Mouse (Mus musculus): ENCODE results near the gene Syt14. TPM values are rescaled to one million over a fixed set of nuclear protein-coding genes. Genes with fewer than 3 reads are reported as not detected.

Syt14 gene
- polyA plus RNA-seq, 1 experiment from 2014 or later = 9.2 TPM

DNA sequence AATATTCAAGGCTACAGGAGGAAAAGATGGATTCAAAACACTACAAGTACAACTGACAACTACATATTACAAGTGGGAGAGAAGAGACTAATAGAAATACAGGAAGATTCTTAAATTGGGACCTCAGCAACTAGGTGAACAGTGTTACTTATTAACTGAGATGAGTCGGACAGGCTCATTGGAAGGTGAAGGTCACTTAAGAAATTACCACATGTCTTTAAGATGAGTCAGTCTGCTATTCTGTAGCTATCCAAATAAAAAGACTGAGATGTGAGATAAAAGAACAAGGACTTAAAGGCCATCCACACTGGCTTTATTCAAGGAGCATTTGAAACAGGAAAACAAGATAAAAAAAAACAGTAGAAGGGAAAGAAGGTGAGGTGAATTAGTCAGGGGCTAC lies 11.3 kb downstream of the Syt14 start:
- Histone ChIP-seq H3K9ac (no peak overlapping the region), H3K4me2 (no peak overlapping the region), H3K27me3 (no peaks in the 10 kb centered on the region), H3K4me3 (replicated peaks) (no peak overlapping the region), H3K9me3 (no peaks in the 10 kb centered on the region), H3K36me3 (replicated peaks) (no peaks in the 10 kb centered on the region), H3K4me1 (no peaks in the 10 kb centered on the region), H3K27ac (no peak overlapping the region)
- WGBS = 93% methylated on average over 1 of the region's 1 CpGs
- ATAC-seq (ENCODE audit: low FRiP score) = no peak

DNA sequence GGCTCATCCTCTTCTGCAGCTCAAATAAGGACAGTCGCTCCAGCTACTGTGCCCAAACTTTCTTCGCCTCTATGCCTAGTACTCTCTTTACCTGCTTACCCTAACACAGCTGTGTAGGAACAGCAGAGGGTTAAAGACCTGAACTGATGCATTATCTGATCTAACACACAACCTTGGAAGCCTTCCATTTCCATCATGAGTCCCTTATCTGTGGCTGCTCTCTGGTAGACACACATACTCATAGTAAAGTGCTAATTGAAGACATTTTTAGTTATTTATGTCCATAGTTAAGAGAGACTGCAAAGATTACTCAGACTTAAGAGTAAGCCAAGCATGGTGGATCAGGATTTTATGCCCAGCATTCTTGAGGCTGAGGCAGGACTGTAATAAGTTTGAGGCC lies 23.2 kb downstream of the Syt14 start:
- Histone ChIP-seq H3K9ac (no peak overlapping the region), H3K4me3 (replicated peaks) (no peak overlapping the region), H3K4me1 (no peaks in the 10 kb centered on the region), H3K4me2 (no peak overlapping the region), H3K27me3 (no peaks in the 10 kb centered on the region), H3K27ac (no peak overlapping the region), H3K36me3 (replicated peaks) (no peaks in the 10 kb centered on the region), H3K9me3 (no peaks in the 10 kb centered on the region)
- 95% methylated on average over 2 of the region's 2 CpGs for WGBS
- ATAC-seq (ENCODE audit: low FRiP score) = no peak

DNA sequence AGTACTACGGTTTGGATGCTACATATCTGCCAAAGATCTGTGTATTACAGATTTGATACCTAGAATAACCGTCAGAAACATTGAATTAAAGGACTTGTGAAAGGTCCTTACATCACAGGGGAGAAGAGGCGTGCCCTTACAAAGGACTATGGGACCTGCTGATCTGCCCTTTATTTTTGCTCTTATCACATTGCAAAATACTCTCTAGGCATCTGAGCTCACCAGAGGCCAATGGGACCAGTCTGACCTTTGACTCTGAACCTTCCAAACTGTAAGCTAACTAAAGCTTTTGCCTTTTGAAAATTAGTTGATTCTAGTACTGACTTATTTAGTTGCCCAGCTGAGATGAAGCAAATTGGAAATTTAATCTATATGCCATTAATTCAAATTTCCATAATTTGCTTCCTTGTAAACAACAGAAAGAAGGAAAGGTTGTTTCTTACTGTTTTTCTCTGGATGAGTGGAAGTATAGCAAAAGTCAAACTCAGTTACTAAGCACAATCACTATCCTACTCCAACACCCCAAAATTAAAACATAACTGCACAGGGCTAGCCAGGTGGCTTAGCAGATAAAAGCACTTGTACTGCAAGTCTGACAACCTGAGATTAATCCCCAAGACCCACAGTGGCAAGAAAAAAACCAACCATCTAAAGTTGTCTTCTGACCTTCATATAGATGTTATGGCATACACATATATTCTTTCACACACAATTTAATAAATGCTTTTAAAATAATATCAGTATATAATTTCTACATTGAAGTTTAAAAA lies 24.4 kb downstream of the Syt14 start:
- no peak overlapping the region for H3K9ac ChIP-seq
- no peaks in the 10 kb centered on the region for H3K4me1 ChIP-seq
- H3K27ac ChIP-seq = no peak overlapping the region
- ATAC-seq (ENCODE audit: low FRiP score) = no peak
- H3K4me2 ChIP-seq = no peak overlapping the region
- no peak overlapping the region for H3K4me3 ChIP-seq (replicated peaks)
- no peaks in the 10 kb centered on the region for H3K36me3 ChIP-seq (replicated peaks)
- H3K9me3 ChIP-seq = no peaks in the 10 kb centered on the region
- 92% methylated on average over 3 of the region's 3 CpGs for WGBS
- H3K27me3 ChIP-seq = no peaks in the 10 kb centered on the region

DNA sequence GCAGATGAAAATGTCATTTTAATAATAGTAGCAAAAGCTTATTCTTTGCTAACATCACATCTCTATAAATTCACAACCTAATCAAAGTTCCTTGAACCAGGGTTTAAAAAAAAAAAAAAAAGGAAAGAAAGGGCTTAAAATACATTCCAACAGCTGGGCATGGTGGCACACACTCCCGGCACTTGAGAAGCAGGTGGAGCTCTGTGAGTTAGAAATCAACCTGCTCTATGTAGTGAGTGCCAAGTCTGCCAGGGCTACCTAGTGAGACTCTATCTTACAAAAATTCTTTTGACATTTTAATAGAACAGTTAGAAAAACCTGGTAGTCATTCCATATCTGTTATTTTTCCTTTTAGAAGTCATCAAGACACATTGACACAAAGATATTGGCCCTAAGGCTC lies 31.0 kb downstream of the Syt14 start:
- Histone ChIP-seq H3K9me3 (no peaks in the 10 kb centered on the region), H3K27me3 (no peaks in the 10 kb centered on the region), H3K4me3 (replicated peaks) (no peak overlapping the region), H3K36me3 (replicated peaks) (no peaks in the 10 kb centered on the region), H3K27ac (no peak overlapping the region), H3K9ac (no peak overlapping the region), H3K4me1 (no peaks in the 10 kb centered on the region), H3K4me2 (no peak overlapping the region)
- WGBS = 91% methylated on average over 1 of the region's 1 CpGs
- ATAC-seq (ENCODE audit: low FRiP score) = no peak

DNA sequence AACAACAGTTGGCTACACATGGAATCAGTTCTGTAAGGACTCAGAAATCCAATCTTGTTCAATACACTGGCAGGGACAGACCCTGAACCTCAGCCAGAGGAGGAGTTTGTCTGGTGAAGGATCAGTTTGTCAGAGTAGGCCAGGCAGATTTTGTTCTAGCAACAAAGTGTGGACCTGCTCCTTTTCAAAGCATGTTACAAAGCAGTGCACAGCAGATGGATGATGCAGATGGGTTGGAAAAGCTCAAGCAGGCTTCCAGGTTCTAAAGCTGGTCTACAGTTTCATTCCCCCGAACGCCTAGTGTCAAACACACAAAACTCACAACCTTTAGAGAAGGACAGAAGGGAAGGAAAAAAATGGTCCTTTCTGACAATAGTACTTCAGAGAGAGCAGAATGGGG lies 31.6 kb downstream of the Syt14 start:
- no peaks in the 10 kb centered on the region for H3K36me3 ChIP-seq (replicated peaks)
- no peaks in the 10 kb centered on the region for H3K4me1 ChIP-seq
- H3K4me3 ChIP-seq (replicated peaks) = no peak overlapping the region
- H3K9ac ChIP-seq = no peak overlapping the region
- H3K27ac ChIP-seq = no peak overlapping the region
- no peak overlapping the region for H3K4me2 ChIP-seq
- no peaks in the 10 kb centered on the region for H3K27me3 ChIP-seq
- H3K9me3 ChIP-seq = no peaks in the 10 kb centered on the region
- no peak for ATAC-seq (ENCODE audit: low FRiP score)
- 100% methylated on average over 2 of the region's 2 CpGs for WGBS

DNA sequence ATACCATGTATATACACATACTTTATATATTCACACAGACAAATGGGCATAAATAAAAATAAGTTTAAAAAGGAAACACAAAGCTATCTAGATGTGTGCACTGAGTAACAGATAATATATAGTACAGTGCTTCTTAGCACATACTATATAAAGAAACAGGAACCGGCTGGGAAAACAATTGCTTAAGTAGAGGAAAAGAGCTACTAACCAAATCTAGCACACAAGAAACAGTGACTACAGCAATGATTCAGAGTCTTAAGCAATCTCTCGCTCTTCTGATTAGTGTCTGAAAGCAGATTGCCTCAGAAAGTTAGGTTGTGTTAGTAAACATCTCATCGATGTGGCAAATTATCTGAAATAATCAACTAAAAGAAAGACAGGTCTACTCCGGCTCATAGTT lies 33.3 kb downstream of the Syt14 start:
- no peak overlapping the region for H3K27ac ChIP-seq
- H3K9ac ChIP-seq = no peak overlapping the region
- H3K4me3 ChIP-seq (replicated peaks) = no peak overlapping the region
- H3K9me3 ChIP-seq = no peaks in the 10 kb centered on the region
- no peaks in the 10 kb centered on the region for H3K27me3 ChIP-seq
- ATAC-seq (ENCODE audit: low FRiP score) = no peak
- no peaks in the 10 kb centered on the region for H3K4me1 ChIP-seq
- H3K4me2 ChIP-seq = no peak overlapping the region
- 95% methylated on average over 4 of the region's 4 CpGs for WGBS
- no peaks in the 10 kb centered on the region for H3K36me3 ChIP-seq (replicated peaks)

DNA sequence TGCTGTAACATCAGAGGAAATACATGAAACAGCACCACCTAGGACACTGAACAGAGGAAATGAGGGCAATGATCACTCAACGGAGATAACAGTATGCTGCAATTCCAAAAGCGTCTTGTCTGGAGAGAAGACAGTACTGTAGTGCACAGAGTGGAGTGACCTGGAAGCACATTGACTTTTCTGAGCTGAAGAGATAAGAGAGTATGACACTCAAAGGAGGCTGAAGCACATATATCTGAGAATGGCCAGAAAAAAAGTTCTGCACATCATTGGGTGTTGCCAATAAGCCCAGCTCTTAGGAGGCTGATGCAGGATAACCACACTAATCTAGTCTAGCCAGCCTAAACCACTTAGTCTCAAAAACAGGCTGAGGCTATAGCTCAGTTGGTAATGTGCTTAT lies 34.0 kb downstream of the Syt14 start:
- Histone ChIP-seq H3K9ac (no peak overlapping the region), H3K9me3 (no peaks in the 10 kb centered on the region), H3K36me3 (replicated peaks) (no peaks in the 10 kb centered on the region), H3K4me1 (no peaks in the 10 kb centered on the region), H3K27me3 (no peaks in the 10 kb centered on the region), H3K4me2 (no peak overlapping the region), H3K4me3 (replicated peaks) (no peak overlapping the region), H3K27ac (no peak overlapping the region)
- 92% methylated on average over 2 of the region's 2 CpGs for WGBS
- ATAC-seq (ENCODE audit: low FRiP score) = no peak

DNA sequence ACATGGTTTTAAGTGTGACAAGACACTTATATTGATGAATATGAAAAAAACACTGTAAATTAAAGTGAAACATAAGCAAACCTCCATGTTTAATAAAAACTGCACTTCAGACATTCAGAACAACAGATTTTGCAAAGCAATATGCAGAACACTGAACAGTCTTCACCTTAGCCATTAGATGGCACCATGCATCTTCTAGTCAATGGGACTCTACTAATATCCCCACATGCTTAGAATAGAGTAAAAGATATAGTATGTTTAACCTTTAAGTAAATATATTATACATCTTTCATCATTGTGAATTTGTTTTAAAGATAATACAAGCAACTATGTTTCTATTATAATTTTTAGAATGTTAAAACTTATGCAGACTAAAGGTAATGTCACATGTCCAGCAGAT lies 34.7 kb downstream of the Syt14 start:
- ATAC-seq (ENCODE audit: low FRiP score) = no peak
- no peaks in the 10 kb centered on the region for H3K36me3 ChIP-seq (replicated peaks)

DNA sequence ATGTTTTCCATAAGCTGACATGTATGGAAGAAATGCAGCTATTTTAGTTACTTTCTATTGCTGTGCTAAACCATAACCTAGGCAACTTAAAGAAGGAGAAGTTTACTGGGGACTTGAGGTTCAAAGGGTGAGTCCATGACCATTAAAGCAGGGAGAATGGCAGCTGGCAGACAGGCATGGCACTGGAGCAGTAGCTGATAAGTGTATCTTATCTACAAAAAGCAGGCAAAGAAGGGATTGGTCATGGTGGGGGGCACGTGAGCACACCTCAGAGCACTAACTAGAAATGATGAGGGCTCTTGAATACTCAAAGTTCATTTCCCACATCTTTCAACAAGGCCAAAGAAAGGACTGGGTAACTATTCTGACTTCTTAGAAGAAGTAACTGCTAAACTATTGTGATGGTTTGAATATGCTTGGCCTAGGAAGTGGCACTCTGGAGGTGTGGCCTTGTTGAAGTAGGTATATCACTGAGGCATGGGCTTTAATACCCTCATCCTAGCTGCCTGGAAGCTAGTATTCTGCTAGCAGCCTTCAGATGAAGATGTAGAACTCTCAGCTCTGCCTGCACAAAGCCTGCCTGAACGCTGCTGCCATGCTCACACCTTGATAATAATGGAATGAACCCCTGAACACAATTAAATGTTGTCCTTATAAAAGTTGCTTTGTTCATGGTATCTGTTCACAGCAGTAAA lies 41.2 kb downstream of the Syt14 start:
- Histone ChIP-seq H3K4me2 (no peak overlapping the region), H3K27ac (no peak overlapping the region), H3K9ac (no peak overlapping the region), H3K4me1 (no peaks in the 10 kb centered on the region), H3K4me3 (replicated peaks) (no peak overlapping the region), H3K9me3 (no peaks in the 10 kb centered on the region), H3K27me3 (no peaks in the 10 kb centered on the region), H3K36me3 (replicated peaks) (no peaks in the 10 kb centered on the region)
- 84% methylated on average over 2 of the region's 2 CpGs for whole genome bisulfite sequencing
- no peak for ATAC-seq (ENCODE audit: low FRiP score)

More for the DNA sequence above, 34.7 kb downstream of the Syt14 start:
- no peak overlapping the region for H3K27ac ChIP-seq
- H3K4me1 ChIP-seq = no peaks in the 10 kb centered on the region
- no peaks in the 10 kb centered on the region for H3K27me3 ChIP-seq
- H3K9ac ChIP-seq = no peak overlapping the region
- no peak overlapping the region for H3K4me3 ChIP-seq (replicated peaks)
- no peaks in the 10 kb centered on the region for H3K9me3 ChIP-seq
- H3K4me2 ChIP-seq = no peak overlapping the region

DNA sequence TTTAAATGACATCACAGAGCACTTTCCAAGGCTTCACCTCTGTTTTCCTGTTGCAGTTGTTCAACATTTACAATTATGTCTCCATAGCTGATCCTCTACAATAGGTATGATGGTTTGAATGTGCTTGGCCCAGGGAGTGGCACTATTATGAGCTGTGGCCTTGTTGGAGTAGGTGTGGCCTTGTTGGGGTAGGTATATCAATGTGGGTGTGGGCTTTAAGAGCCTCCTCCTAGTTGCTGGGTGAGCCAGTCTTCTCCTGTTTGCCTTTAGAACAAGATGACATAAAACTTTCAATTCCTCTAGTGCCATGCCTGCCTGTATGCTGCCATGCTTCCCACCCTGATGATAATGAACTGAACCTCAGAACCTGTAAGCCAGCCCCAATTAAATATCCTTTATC lies 42.1 kb downstream of the Syt14 start:
- Histone ChIP-seq H3K9ac (no peak overlapping the region), H3K27me3 (no peaks in the 10 kb centered on the region), H3K4me1 (no peaks in the 10 kb centered on the region), H3K27ac (no peak overlapping the region), H3K36me3 (replicated peaks) (no peaks in the 10 kb centered on the region), H3K4me2 (no peak overlapping the region), H3K4me3 (replicated peaks) (no peak overlapping the region), H3K9me3 (no peaks in the 10 kb centered on the region)
- no peak for ATAC-seq (ENCODE audit: low FRiP score)

DNA sequence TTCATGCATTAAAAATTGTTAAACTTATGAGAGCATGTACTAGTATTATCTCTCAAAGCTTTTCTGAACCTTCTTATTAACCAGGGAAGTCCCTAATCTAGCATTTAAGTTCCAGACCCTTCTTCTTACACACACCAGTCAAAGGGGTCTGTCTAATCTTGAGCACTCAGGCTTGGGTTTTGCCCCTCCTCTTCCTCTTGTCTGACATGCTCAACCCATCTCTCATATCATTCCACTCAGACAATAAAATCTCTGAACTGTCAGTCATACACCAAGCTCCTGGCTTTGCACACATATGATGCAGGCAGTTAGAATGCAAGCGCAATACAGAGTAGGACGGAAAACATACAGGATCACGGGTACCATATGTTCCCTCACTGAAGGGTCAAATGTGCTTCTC lies 48.4 kb downstream of the Syt14 start:
- 93% methylated on average over 3 of the region's 3 CpGs for WGBS
- H3K9ac ChIP-seq = no peak overlapping the region
- no peaks in the 10 kb centered on the region for H3K9me3 ChIP-seq
- H3K4me3 ChIP-seq (replicated peaks) = no peak overlapping the region
- no peaks in the 10 kb centered on the region for H3K36me3 ChIP-seq (replicated peaks)
- no peaks in the 10 kb centered on the region for H3K4me1 ChIP-seq
- H3K27me3 ChIP-seq = no peaks in the 10 kb centered on the region
- no peak overlapping the region for H3K27ac ChIP-seq
- ATAC-seq (ENCODE audit: low FRiP score) = no peak
- no peak overlapping the region for H3K4me2 ChIP-seq

DNA sequence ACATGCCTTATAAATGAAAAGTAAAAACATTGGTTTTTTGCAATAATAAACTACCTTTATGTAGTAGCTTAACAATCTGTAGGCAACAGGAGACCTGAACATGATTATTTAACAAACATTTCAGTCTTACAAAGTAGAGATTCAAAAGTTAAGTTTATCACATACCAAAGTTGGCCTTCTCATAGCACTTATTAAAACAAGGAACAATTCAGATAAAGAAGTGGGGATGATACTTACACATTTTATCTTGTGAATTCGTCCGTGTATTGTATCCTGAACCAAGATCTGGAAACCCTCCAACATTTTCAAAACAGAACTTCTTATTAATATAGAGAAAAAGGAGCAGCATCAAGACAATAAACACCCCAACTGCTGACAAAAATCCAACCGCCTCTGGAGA lies 49.1 kb downstream of the Syt14 start:
- WGBS = 89% methylated on average over 3 of the region's 3 CpGs
- H3K36me3 ChIP-seq (replicated peaks) = no peaks in the 10 kb centered on the region
- no peaks in the 10 kb centered on the region for H3K4me1 ChIP-seq
- H3K27me3 ChIP-seq = no peaks in the 10 kb centered on the region
- no peak overlapping the region for H3K4me3 ChIP-seq (replicated peaks)
- no peak overlapping the region for H3K27ac ChIP-seq
- no peak overlapping the region for H3K9ac ChIP-seq
- H3K9me3 ChIP-seq = no peaks in the 10 kb centered on the region
- H3K4me2 ChIP-seq = no peak overlapping the region
- no peak for ATAC-seq (ENCODE audit: low FRiP score)

DNA sequence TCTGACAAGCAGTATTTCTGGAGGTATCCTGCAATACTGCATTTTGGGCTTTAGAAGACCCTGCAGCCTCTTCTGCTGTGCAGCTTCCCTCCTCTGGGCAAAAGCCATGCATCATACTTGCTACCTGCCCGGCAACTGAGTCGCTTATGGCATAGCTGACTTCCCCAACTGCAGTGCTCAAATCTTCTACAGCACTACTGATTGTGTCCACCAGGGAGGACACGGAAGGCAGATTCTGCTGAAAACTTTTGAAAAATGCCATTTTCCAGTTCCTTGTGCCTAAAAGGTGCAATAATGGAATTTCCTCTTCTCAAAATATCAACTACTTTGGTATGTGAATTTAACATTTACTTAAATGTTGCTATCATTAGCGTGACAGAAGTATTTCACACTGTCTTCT lies 51.2 kb downstream of the Syt14 start:
- H3K27ac ChIP-seq = no peak overlapping the region
- H3K27me3 ChIP-seq = no peaks in the 10 kb centered on the region
- H3K9ac ChIP-seq = no peak overlapping the region
- H3K4me2 ChIP-seq = no peak overlapping the region
- WGBS = 91% methylated on average over 4 of the region's 4 CpGs
- H3K36me3 ChIP-seq (replicated peaks) = peaks cover 5% of the 10 kb centered on the region; the same call in 1 of the 2 replicates
- no peak overlapping the region for H3K4me3 ChIP-seq (replicated peaks)
- no peaks in the 10 kb centered on the region for H3K9me3 ChIP-seq
- no peak for ATAC-seq (ENCODE audit: low FRiP score)
- H3K4me1 ChIP-seq = no peaks in the 10 kb centered on the region
